ENCODE assay signal across 8 mouse cellular contexts in the genomic region with DNA sequence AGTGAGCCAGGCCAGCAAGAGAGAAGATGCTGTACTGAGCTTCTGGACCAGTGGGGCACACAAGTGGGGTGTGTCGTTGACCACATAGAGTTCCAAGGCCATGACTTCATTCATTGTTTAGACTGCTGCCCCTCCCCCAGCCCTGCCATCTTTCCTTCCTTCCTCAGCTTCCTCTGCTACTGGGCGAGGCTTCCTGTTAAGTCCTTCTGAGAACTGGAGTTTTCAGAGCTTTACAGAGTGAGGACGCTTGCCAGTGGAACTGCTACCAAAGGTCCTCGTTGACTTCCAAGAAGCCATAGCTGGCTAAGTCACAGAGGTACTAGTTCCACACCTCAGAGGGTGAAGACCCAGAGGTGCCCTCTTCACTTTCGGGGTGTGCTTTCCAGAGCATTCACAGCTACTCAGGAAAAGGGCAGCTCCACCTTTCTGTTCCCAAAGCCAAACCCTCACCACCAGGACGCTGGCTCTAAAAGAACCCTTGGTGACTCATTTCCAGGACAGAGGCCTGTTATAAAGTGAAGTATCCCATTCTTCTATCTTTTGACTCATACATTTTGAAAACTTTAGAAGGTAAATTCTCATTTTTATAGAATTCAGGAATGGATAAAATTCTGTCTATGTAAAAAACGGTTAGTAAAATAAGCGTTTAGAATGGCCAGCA. TPM values are rescaled to one million over a fixed set of nuclear protein-coding genes. Genes with fewer than 3 reads are reported as not detected.
A peak's percentile ranks its signal among the peaks of the same experiment; 100 is the strongest.
DNase-seq lines count a peak whose midpoint lies in the region; ATAC-seq and TF ChIP-seq lines count a peak whose summit lies in the region.

No protein-coding gene starts in this region.

- TF ChIP-seq CTCF in lung, postnatal 0 days (IDR thresholded peaks at IDR 0.05) = no peak
- no peak for TF ChIP-seq CTCF in forebrain, postnatal 0 days (IDR thresholded peaks at IDR 0.05; ENCODE audit: low read depth)

- H3K9me3 ChIP-seq in lung, postnatal 0 days (ENCODE audit: low read length) = no peaks in the 10 kb centered on the region
- H3K9me3 ChIP-seq in forebrain, postnatal 0 days (ENCODE audit: low read length) = no peaks in the 10 kb centered on the region

- intact Hi-C loops in left cerebral cortex, postnatal 36 days (cut with DNase I) = no loop called here

- peak; percentile 99 for TF ChIP-seq EP300 in lung, postnatal 0 days (IDR thresholded peaks at IDR 0.05)

- H3K9ac ChIP-seq in lung, postnatal 0 days (replicated peaks; ENCODE audit: low read depth) = no peak overlapping the region
- no peak overlapping the region for H3K9ac ChIP-seq in forebrain, postnatal 0 days

- DNase-seq in ES-CJ7 (ENCODE audit: low read depth, low spot score) = peak; percentile 52
- peak; percentile 53 for DNase-seq in gastrocnemius, postnatal 25 days
- DNase-seq in kidney, adult 11 months = peak; percentile 85
- peak; percentile 82 for DNase-seq in lung, postnatal 0 days (ENCODE audit: low spot score)
- DNase-seq in right cerebral cortex, postnatal 10 days (ENCODE audit: low spot score in 2 of 2) = no peak
- DNase-seq in cerebellum, postnatal 36 days = no peak
- no peak for DNase-seq in forebrain, postnatal 0 days
- no peak for DNase-seq in left cerebral cortex, postnatal 36 days (ENCODE audit: low spot score in 2 of 2)

- no peaks in the 10 kb centered on the region for H3K27me3 ChIP-seq in lung, postnatal 0 days (replicated peaks; ENCODE audit: insufficient read depth, low read length)
- H3K27me3 ChIP-seq in forebrain, postnatal 0 days (ENCODE audit: insufficient read depth, low read length) = no peaks in the 10 kb centered on the region

- no peaks in the 10 kb centered on the region for H3K36me3 ChIP-seq in lung, postnatal 0 days (ENCODE audit: insufficient read depth, low read length)
- no peaks in the 10 kb centered on the region for H3K36me3 ChIP-seq in forebrain, postnatal 0 days (ENCODE audit: insufficient read depth)

- ATAC-seq in lung, postnatal 0 days = peak; percentile 87
- ATAC-seq in forebrain, postnatal 0 days = no peak

- H3K4me1 ChIP-seq in lung, postnatal 0 days (ENCODE audit: insufficient read depth, low read depth, low read length) = peaks cover 19% of the 10 kb centered on the region; the same call in 1 of the 2 replicates
- H3K4me1 ChIP-seq in forebrain, postnatal 0 days (ENCODE audit: insufficient read depth) = peaks cover 4% of the 10 kb centered on the region; the same call in 1 of the 2 replicates

- 50% methylated on average over 8 of the region's 8 CpGs for WGBS in lung, postnatal 0 days
- WGBS in forebrain, postnatal 0 days = 86% methylated on average over 8 of the region's 8 CpGs

- no peak overlapping the region for H3K4me3 ChIP-seq in lung, postnatal 0 days (ENCODE audit: low read depth, low read length)
- no peak overlapping the region for H3K4me3 ChIP-seq in forebrain, postnatal 0 days (ENCODE audit: low read depth, low read length)

- H3K4me2 ChIP-seq in lung, postnatal 0 days (replicated peaks; ENCODE audit: low read depth, low read length) = no peak overlapping the region
- H3K4me2 ChIP-seq in forebrain, postnatal 0 days (ENCODE audit: low read depth) = no peak overlapping the region

- peak overlapping the region; percentile 88 for H3K27ac ChIP-seq in lung, postnatal 0 days (ENCODE audit: low read length)
- no peak overlapping the region for H3K27ac ChIP-seq in forebrain, postnatal 0 days (ENCODE audit: low read depth, low read length)

RNA-seq across cellular contexts. Expression of a gene that starts 49.6 kb away (rescaled TPM):
- total RNA-seq in gastrocnemius, postnatal 25 days (2021) = 10 to 100 TPM; 26.8 to 34.9 TPM
- 20.3 and 22.7 TPM in 2 replicates for polyA plus RNA-seq in lung, postnatal 0 days (2015; fragmentation: Nextera tagmentation; extraction: Ambion mirVana)
- 23.2 and 27.1 TPM in 2 replicates for total RNA-seq in forebrain, postnatal 0 days (2014; rRNA removed)
- 30.3 and 34.2 TPM in 2 replicates for polyA plus RNA-seq in forebrain, postnatal 0 days (2015; fragmentation: Nextera tagmentation; extraction: Ambion mirVana)
- 10 to 100 TPM; 70.2 to 77.6 TPM for total RNA-seq in left cerebral cortex, postnatal 36 days (2021)

Comparison
In these comparisons a context has a peak if more than half of its experiments do, and no peak if none do; other contexts are left out.
1. DNase-seq: peak in ES-CJ7 (single experiment), gastrocnemius, postnatal 25 days (single experiment), kidney, adult 11 months (single experiment) and lung, postnatal 0 days (single experiment); none in right cerebral cortex, postnatal 10 days (0 of 2), cerebellum, postnatal 36 days (0 of 2), forebrain, postnatal 0 days (single experiment) and left cerebral cortex, postnatal 36 days (0 of 2).